Mouse (Mus musculus) B cell, adult 2 months (primary cell): ENCODE results near the gene Ube2l3.

Experiments
- DNase-seq, 2 experiments: peaks; one replicate each; pipeline ENCODE4 v3.0.0; 2022

The Ube2l3 gene

DNA sequence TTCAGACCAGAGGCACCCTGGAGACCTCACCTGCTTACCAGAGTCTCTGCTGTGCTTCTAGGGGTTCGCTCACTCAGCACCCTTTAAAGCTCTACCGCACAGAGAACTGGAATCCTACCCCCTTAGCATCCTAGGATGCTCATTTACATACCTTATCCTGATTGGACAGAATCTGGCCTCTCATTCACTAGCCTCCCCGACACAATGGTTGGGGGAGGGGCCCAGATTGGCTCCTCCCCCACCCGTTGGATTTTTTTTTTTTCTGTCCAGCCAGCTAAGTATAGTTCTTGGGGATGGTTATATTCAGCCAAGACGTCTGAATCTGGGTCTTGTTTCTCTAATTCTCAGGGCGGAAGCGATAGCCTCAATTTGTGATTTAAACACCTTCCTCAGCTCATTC, 58.1 kb downstream of the Ube2l3 start, which contains the start of gene Ydjc:
Gene Ydjc, plus strand, starts transcription at position 283 of the 400 bp plus-strand sequence.
- no peak for DNase-seq

DNA sequence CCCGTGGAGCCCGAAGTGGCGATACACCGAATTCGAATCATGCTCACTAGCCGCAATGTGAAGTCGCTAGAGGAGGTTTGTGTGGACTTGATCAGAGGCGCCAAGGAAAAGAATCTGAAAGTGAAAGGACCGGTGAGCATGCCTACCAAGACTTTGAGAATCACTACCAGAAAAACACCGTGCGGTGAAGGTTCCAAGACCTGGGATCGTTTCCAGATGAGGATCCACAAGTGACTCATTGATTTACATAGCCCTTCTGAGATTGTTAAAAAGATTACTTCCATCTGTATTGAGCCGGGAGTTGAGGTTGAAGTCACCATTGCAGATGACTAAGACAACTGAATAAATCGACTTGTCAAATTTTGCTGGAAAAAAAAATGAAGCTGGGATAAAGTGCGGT, 65.1 kb downstream of the Ube2l3 start:
- no peak for DNase-seq

DNA sequence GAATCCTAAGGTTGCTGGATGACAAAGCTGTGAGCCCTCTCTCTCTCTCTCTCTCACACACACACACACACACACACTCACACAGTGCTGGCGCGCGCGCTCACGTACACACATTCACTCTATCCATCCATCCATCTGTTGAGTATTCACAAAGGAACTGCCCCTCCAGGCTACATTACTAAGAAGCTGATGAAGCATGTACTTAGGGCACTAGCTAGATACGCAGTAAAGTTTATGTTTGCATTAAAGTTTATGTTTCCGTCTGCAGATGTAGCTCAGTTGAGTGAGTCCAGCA, 69.6 kb downstream of the Ube2l3 start:
- DNase-seq = no peak

DNA sequence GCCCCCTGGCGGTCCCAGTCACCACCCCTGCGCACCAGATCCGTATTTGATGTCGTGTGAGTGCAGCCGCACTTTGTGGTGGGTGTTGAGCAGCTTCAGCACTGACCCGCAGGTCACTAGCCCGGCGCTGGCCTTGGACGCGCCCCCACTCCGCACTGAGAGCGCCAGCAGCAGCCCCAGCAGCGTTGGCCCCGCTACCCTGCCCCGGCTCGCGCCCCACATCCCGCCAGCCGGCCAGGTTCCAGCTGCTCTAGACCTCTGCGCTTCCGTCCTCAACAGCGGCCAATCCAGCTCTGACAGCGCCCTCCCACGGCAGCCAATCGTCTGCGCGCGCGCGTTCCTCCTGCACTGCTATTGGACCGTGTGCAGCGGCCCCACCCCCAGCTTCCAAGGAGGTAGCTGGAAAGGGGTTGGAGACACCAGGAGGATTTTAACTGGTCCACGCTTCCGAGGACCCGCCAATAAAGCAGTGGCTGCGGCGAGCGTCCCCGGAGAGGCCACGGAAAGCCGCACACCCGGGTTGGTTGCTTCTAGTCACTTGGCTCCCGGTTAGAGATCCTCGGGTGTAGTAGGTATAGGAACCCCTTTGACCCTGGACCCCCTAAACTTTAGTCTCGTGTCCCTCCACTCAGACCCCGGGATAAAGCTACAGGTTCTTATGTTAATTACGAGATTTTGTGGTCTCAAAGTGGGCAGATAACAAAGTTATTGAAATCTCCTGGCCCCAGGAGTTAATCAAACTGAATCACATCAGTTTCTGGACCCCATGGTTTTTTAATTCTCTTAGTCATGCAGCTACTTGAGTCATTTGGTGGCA, 70.2 kb downstream of the Ube2l3 start, which contains the start of gene Sdf2l1:
Gene Sdf2l1, minus strand, starts transcription at position 295 of the 817 bp plus-strand sequence.
- peak; percentile 94 to 95 for DNase-seq

DNA sequence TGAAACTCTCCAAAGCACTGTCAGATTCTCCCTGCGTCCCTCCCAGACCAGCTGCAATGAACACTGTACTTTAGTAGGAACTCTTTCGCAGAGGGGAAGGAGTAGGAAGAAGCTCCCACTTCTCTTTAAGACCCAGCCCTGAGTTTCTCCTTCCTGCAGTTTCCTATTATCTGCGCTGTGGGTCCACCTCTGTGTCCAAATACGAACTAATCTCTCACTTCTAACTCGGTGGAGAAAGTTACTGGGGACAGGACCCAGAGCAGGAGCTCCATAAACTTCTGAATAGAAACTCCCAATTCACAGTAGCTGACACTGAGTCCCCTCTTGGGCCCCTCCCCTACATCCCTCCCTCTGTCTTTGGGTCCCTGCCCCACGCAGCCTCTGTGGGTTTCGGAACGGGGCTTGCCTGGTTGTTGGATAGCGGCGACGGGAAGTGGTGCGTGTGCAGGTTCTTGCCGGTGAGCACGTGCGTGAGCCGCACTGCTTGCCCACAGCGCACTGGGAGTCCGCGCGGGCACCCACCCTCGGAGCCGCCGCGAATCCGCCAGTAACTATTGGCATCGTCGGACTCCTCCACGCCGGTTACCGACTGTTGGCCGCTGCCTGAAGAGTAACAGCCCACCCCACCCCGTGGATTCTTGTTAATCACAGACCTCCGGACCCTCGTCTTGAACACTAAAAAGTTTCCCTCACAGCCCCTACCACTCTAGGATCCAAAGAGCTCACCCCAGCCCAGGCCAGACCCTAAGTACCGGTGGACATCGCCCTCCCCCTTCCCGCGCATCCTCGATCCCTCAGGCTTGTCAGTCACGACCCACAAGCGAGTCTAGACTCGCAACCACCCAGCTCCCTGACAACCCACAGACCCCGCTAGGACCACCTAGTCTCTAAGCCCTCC, 71.0 kb downstream of the Ube2l3 start:
- peak; percentile 39 to 44 for DNase-seq

DNA sequence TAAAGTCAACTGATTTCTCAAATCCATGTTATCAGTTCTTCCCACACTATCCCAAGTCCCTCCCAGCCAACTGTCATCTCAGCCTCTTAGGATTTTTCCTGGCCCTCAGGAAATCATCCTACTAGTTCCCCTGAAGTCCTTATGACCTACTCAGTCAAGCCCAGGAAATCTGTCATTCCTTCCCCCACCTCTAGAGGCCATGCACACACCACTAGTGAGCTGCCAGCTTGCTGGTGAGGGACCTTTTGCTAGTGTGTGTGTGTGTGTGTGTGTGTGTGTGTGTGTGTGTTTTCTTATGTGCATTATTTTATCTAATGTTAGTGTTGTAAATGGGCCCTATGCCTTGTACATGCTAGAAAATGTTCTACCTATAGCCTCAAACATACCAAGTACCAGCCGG, 75.2 kb downstream of the Ube2l3 start:
- DNase-seq = peak; percentile 70 to 72

DNA sequence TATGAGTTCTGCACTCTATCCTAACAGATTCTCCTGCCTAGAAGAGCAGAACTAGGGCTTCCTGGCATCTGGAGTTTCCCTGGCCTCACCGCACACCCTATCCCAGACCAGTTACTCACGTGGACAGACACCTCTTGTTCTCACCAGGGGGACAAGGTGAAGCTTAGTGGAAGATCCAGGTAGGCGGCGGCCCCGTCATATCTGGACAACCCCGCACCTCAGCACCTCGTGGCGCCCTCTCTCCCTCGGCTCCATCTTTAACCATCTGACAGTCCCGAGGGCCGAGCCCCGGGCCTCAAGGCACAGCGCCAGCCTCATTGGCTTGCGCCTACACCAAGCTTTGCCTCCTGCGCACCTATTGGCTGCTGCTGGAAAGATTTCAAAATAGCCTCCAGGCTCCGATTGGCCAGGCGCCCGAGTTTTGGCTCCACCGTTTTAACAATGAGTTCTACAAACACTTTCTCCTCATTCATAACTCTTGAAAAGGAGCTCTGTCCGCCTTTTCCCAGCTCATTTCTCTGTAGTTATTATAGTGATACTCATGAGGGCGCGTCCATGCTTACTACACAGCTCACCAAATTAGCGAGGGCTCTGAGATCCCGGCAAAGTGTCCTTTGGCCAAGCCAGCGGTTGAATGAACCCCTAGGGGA, 77.5 kb downstream of the Ube2l3 start, which contains the start of gene 2610318N02Rik:
Gene 2610318N02Rik, minus strand, starts transcription at position 297 of the 650 bp plus-strand sequence.
- peak; percentile 69 to 72 for DNase-seq

DNA sequence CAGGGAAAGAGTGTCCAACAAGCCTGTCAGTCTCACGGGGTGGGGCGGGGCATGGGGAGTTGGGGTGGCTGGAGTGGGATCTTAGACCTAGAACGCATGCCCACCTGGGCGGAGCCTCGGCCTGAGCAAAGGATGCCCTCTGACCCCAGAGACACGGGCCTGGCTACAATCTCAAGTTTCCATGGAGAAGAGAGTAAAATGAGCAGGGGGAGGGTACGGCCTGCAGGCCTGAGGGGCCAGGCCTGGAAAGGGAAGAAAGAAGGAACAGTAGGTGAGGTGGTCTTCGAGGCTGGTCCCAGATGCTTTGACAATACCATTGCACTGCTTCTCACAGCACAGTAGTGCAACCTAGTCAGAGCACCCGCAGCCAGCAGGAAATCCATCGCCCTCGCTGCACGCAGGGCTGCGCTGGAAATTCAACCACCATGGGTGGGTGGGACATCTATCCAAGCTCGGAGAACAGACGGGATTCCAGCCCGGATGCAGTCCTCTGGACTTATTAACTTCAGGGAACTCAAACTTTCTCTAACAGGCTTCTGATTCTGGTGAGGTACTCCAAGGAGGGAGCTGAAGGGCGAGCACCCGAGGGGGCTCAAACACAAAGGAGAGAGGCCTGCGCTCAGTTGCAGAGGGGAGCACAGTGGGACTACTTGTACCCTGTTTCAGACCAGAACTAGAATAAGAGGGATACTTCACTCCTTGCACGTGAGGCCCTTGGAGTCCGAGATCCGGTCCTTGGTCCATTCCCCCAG, 78.2 kb downstream of the Ube2l3 start:
- DNase-seq = peak in 1 of 2 experiments; percentile 12

DNA sequence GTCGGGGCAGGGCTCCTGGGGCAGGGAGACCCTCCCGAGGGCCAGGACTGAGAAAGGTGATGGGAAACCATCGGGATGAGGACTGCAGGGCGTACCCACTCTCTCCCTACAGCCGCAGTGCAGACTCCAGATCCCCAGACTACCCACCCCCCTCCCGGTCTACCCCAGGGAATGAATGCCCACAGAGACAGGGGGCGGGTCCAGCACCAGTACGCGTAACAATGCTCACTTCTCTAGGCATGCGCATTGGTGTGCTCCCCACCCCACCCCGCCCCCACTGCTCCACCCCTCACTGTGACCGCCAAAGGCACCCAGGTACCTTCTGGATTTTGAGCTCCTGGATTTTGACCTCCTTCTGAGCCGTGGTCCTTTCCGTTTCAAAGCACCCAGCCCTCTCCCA, 80.9 kb downstream of the Ube2l3 start:
- DNase-seq = no peak

DNA sequence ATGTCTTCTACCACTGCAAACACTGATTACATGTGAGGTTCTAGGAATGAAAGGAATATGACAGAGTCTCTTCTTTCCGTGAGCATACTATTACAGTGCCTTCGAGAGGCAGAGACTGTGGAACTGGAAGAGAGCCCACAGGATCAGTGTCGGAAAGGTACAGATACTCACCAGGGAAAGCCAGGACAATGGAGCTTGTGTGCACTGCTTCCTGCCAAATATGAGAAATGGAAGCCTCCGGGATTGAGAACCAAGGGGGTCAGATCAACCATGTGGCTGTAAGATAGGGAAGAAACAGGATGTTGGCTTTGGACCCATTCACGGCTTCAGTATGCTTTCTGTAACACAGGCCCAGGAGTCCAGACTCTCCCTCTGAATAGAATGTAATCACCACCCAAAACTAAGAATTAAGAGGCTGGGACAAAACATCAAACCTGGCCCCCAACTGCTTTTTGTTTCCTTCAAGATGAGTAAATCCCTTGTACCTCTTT, 85.1 kb downstream of the Ube2l3 start:
- no peak for DNase-seq

DNA sequence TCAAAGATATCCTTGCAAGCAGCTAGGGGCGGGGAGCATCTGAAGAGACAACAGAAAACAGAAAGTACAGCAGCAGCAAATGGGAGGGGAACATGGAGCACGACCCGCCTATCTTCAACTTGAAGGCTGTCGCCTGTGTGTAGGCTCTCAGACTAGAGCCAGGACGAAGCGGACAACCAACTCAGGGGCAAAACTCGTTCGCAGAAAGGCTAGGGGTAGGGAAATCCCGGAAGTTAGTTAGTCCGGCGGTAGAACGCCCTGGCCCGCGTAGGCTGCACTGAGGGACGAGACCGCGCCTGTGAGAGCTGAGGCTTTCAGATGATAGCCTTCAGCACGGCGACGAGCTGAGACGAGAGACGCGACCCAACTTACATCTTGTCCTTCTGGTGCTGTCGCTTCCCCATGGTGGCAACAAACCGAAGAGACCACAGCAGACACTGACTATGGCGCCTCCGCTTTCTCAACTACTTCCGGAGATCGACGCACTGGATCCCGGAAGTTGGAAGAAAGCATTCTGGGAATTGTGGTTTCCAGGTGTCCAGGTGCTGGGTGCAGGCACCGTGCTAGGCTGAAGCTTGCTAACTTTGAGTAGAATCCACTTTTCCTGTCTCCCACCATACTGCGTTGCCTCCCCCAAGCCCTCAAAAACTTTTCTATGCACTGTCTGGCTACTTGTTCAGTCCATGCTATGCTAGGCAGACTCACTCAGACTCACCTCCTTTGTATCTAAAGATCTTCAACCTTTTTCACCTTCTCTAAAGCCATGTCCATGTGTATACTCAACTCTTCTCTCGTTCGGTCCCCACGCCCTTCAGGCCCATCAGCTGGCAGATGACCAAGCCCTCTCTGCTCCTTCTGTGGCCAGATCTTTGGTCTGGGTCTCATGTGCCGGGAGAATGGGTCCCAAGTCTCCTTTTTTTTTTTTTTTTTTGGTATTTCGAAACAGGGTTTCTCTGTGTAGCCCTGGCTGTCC, 91.4 kb downstream of the Ube2l3 start, which contains the start of gene Ppil2:
Gene Ppil2, minus strand, starts transcription at position 487 of the 973 bp plus-strand sequence.
- DNase-seq = peak; percentile 70 to 74

DNA sequence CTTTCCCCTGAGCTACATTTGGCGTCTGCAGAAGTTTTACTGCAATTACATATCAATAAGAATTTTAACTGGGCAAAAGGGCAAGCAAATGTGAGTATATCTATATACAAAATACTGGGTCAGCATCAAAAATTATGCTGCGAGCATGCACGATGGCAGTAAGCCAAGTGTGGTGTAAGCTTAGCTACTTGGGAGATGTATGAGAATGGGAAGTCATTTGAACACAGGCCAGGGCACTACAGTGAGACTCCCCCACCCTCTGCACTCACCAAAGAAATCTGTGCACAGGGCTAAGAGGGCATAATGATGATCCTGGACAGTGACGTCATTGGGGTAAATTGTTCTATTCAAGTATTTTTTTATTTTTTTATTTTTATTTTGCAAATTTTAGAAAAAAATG, 97.8 kb downstream of the Ube2l3 start:
- no peak for DNase-seq

DNA sequence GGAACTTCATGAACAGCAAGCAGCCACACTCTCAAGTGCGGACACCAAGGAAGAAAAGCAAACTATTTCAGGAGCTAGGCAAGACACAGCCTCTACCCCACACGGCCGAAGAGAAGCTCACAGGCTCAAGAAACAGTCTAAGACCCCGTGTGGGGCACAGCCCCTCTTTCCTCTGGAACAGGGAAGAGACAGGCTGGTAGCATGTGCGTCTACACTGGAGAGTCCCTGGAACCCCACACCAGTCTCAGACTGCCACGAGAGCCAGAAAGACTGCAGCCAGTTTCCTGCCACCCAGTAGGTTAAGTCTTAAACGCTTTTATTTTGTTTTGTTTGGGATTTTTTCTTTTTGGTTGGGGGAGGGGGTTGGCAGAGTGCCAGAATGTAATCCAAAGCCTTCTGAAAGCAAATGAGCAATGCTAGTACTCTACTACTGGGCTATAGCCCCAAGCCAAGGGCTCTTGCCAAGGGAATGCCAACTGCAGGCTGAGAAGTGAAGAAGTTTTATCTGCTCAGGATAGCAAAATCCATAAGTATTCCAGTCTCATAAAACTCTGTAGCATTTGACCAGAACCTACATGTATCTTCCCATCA, 99.7 kb downstream of the Ube2l3 start:
- DNase-seq = no peak
